In genomic region chr9:46013009-46013586, GRCm38 (mm10) we compare ENCODE assay signal across 7 mouse cellular contexts. TPM values are rescaled to one million over a fixed set of nuclear protein-coding genes. Genes with fewer than 3 reads are reported as not detected.
DNase-seq lines count a peak whose midpoint lies in the region; ATAC-seq and TF ChIP-seq lines count a peak whose summit lies in the region.

No protein-coding gene starts in this region.

- H3K4me2 ChIP-seq in intestine, embryonic 15.5 days (replicated peaks): peak overlapping the region; percentile 70
- peak overlapping the region; percentile 86 for H3K4me2 ChIP-seq in liver, postnatal 0 days (ENCODE audit: low read depth, low read length)

- H3K27me3 ChIP-seq in intestine, embryonic 15.5 days (replicated peaks): no peaks in the 10 kb centered on the region
- no peaks in the 10 kb centered on the region for H3K27me3 ChIP-seq in liver, postnatal 0 days (ENCODE audit: insufficient read depth, low read length)

- intact Hi-C loops in gastrocnemius, adult 2 months (cut with DNase I): loop anchor here (5.0 kb wide), 1 partner anchor 69 kb away; no protein-coding TSS in a partner anchor

- peak; percentile 56 for ATAC-seq in intestine, embryonic 15.5 days
- peak; percentile 66 for ATAC-seq in liver, postnatal 0 days

- no peaks in the 10 kb centered on the region for H3K36me3 ChIP-seq in intestine, embryonic 15.5 days
- no peaks in the 10 kb centered on the region for H3K36me3 ChIP-seq in liver, postnatal 0 days (replicated peaks; ENCODE audit: insufficient read depth, low read length)

- peak overlapping the region; percentile 41 for H3K27ac ChIP-seq in bone marrow macrophage, adult 2 months (ENCODE audit: insufficient read depth, low read depth, low read length)
- peak overlapping the region; percentile 99 for H3K27ac ChIP-seq in gastrocnemius, adult 2 months
- peak overlapping the region; percentile 94 for H3K27ac ChIP-seq in intestine, embryonic 15.5 days
- H3K27ac ChIP-seq in liver, postnatal 0 days (ENCODE audit: low read depth): peak overlapping the region; percentile 91

- H3K4me1 ChIP-seq in bone marrow macrophage, adult 2 months (ENCODE audit: control insufficient read depth, insufficient read depth, low read length): peaks cover 54% of the 10 kb centered on the region
- H3K4me1 ChIP-seq in intestine, embryonic 15.5 days (replicated peaks): peaks cover 32% of the 10 kb centered on the region
- H3K4me1 ChIP-seq in liver, postnatal 0 days (ENCODE audit: insufficient read depth): peaks cover 37% of the 10 kb centered on the region

- peak overlapping the region; percentile 98 for H3K9ac ChIP-seq in intestine, embryonic 15.5 days
- peak overlapping the region; percentile 88 for H3K9ac ChIP-seq in liver, postnatal 0 days (replicated peaks)

- 0% methylated on average over 46 of the region's 46 CpGs for WGBS in intestine, embryonic 15.5 days
- 2% methylated on average over 39 of the region's 46 CpGs for WGBS in liver, postnatal 0 days (ENCODE audit: insufficient replicate concordance)

- TF ChIP-seq CTCF in bone marrow macrophage, adult 2 months (IDR thresholded peaks at IDR 0.05; ENCODE audit: low read depth, low read length): no peak
- no peak for TF ChIP-seq CTCF in gastrocnemius, adult 2 months (IDR thresholded peaks at IDR 0.05)
- TF ChIP-seq CTCF in liver, postnatal 0 days (IDR thresholded peaks at IDR 0.05; ENCODE audit: low read depth): no peak

- no peaks in the 10 kb centered on the region for H3K9me3 ChIP-seq in intestine, embryonic 15.5 days
- H3K9me3 ChIP-seq in liver, postnatal 0 days (ENCODE audit: low read length): no peaks in the 10 kb centered on the region

- H3K4me3 ChIP-seq in bone marrow macrophage, adult 2 months (ENCODE audit: insufficient read depth, low read length): peak overlapping the region; percentile 88
- peak overlapping the region; percentile 100 for H3K4me3 ChIP-seq in gastrocnemius, adult 2 months
- H3K4me3 ChIP-seq in intestine, embryonic 15.5 days (replicated peaks): peak overlapping the region; percentile 95
- H3K4me3 ChIP-seq in liver, postnatal 0 days (ENCODE audit: low read depth, low read length): peak overlapping the region; percentile 85

- TF ChIP-seq POLR2A in bone marrow macrophage, adult 2 months (IDR thresholded peaks at IDR 0.05; ENCODE audit: borderline replicate concordance, low read depth, low read length): no peak

- peak; percentile 15 for DNase-seq in urinary bladder, postnatal 10 days (ENCODE audit: low spot score)
- DNase-seq in urinary bladder, adult 2 months (ENCODE audit: low spot score): no peak
- no peak for DNase-seq in gastrocnemius, adult 2 months
- no peak for DNase-seq in liver, postnatal 0 days
- DNase-seq in ovary, postnatal 10 days (ENCODE audit: low spot score): peak; percentile 18

- no peak for TF ChIP-seq EP300 in liver, postnatal 0 days (IDR thresholded peaks at IDR 0.05; ENCODE audit: low read depth)

RNA-seq across cellular contexts. Expression of gene Sik3, which starts 0.5 kb away (rescaled TPM):
- polyA plus RNA-seq in urinary bladder, adult 2 months (2012; rRNA removed): 9.7 and 17.1 TPM in 2 replicates
- 23.4 and 24.4 TPM in 2 replicates for polyA plus RNA-seq in bone marrow macrophage, adult 2 months (2012; ENCODE audit: insufficient read depth, insufficient read length, missing spikeins)
- 10 to 100 TPM; 38.0 to 41.1 TPM for total RNA-seq in gastrocnemius, adult 2 months (2021)
- 12.4 and 13.2 TPM in 2 replicates for polyA plus RNA-seq in intestine, embryonic 15.5 days (2015; fragmentation: Nextera tagmentation; extraction: Ambion mirVana)
- 5.0 TPM in 2 replicates for polyA plus RNA-seq in liver, postnatal 0 days (2015; fragmentation: Nextera tagmentation; extraction: Ambion mirVana)

RNA-seq across cellular contexts. Expression of gene Pafah1b2, which starts 0.6 kb away (rescaled TPM):
- 42.7 and 45.4 TPM in 2 replicates for polyA plus RNA-seq in urinary bladder, adult 2 months (2012; rRNA removed)
- polyA plus RNA-seq in bone marrow macrophage, adult 2 months (2012; ENCODE audit: insufficient read depth, insufficient read length, missing spikeins): 41.0 and 44.9 TPM in 2 replicates
- 10 to 100 TPM; 28.0 to 29.5 TPM for total RNA-seq in gastrocnemius, adult 2 months (2021)
- 137 and 141 TPM in 2 replicates for polyA plus RNA-seq in intestine, embryonic 15.5 days (2015; fragmentation: Nextera tagmentation; extraction: Ambion mirVana)
- 35.8 and 42.6 TPM in 2 replicates for polyA plus RNA-seq in liver, postnatal 0 days (2015; fragmentation: Nextera tagmentation; extraction: Ambion mirVana)

RNA-seq across cellular contexts. Expression of gene Sidt2, which starts 58.0 kb away (rescaled TPM):
- 102 and 121 TPM in 2 replicates for polyA plus RNA-seq in urinary bladder, adult 2 months (2012; rRNA removed)
- 110 and 122 TPM in 2 replicates for polyA plus RNA-seq in bone marrow macrophage, adult 2 months (2012; ENCODE audit: insufficient read depth, insufficient read length, missing spikeins)
- total RNA-seq in gastrocnemius, adult 2 months (2021): 10 to 100 TPM; 66.2 to 72.2 TPM
- polyA plus RNA-seq in intestine, embryonic 15.5 days (2015; fragmentation: Nextera tagmentation; extraction: Ambion mirVana): 36.3 and 39.6 TPM in 2 replicates
- 23.5 and 23.6 TPM in 2 replicates for polyA plus RNA-seq in liver, postnatal 0 days (2015; fragmentation: Nextera tagmentation; extraction: Ambion mirVana)

Comparison
In these comparisons a context has a peak if more than half of its experiments do, and no peak if none do; other contexts are left out.
1. DNase-seq: peak in urinary bladder, postnatal 10 days (single experiment) and ovary, postnatal 10 days (single experiment); none in urinary bladder, adult 2 months (single experiment), gastrocnemius, adult 2 months (single experiment) and liver, postnatal 0 days (single experiment).
2. H3K27ac ChIP-seq: peak in every context shown above with its lines; median percentile 99 in gastrocnemius, adult 2 months; 94 in intestine, embryonic 15.5 days; 91 in liver, postnatal 0 days; 41 in bone marrow macrophage, adult 2 months.
3. Peak in every context shown above with its lines, with median percentiles within 50 percentile points of each other: H3K4me3 ChIP-seq.